Mouse (Mus musculus) forelimb bud, embryonic 11.5 days (tissue): ENCODE data around the gene Ankrd42.
A peak's percentile ranks its signal among the peaks of the same experiment; 100 is the strongest.

Source experiments
- DNase-seq: peaks from one replicate; pipeline ENCODE4 v3.0.0-alpha.2; 2012; ENCODE audit warnings: low read depth, low spot score

Gene Ankrd42

DNA sequence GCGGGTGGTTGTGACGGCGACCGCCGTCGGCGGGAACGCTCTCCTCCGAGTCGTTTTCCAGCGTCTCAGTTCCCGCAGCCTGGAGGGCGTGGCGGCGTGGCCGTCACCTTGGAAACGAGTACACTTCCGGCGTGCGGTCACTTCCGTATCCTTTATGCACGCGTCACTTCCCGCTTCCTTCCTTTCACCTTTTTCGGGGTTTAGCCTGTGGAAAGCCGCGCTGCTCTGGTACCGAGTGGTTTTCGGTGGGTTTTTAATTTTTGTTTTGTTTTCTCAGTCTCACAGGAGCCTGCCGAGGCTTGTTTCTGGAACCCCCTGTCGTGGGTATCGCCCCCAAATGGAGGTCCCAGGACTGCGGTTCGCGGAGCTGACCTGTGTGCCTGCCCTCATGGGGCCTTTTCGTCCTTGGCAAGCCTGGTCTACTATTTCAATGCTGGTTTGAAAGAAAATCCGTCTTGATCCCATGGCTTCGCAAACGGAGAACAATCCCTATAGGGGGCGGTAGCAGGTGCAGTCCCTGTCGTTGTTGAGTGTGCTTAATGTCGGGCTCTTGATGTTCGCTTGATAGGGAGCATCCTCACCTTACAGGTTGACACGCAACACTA, at the start of gene Ankrd42:
Gene Ankrd42 (minus strand): TSS at position 122 of the 605 bp plus-strand sequence.
- DNase-seq = peak; percentile 94

GRCm38 (mm10) chr7:92677346-92677745, 40.4 kb upstream of the Ankrd42 start:
- DNase-seq = no peak

GRCm38 (mm10) chr7:92675131-92675530, 38.2 kb upstream of the Ankrd42 start:
- no peak for DNase-seq

DNA sequence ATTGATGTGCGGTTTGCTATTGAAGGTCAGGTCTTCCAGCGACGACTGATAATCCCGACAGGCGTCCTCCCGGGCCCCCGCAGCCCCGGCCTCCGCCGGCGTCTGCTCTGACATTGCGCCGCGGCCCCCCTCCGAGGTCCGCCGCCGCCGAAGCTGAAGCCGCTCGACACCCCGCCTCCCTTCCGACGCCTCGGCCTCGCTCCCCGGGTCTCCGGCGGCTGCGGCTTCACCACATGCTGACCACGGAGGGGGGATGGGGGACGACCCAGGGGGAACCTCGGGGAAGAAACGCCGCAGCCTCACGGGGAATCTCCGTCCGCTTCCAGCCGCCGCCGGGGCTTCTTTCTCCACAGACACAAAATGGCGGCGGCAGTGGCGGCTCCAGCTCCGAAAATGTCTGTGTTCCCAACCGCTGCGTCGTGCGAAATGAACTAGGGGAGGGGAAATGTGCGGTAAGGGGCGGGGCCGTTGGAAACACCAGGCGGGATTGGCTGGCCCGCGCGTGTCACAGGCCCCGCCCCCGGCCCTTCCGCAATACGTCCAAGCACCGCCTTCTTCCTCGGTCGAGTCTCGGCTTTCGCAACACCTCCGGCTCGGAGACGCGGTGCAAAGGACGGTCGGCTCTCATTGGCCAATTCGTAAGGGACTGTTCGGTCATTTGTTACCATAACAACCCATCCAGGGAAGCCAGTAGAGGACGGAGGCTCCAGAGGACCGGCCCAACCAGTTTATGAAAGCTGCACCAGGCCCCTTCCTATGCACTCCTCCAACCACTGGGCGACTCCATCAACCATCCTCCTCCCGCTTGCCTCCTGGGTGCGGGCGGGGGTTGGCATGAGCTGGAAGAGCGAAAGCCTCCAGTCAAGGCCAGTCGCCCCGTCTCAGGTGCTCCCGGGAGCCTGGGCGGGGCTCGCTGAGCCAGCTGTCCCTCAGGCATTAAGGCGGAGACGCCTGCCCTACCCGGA, 32.8 kb upstream of the Ankrd42 start, which contains the start of gene Pcf11:
Gene Pcf11 (minus strand): TSS at position 428 of the 965 bp plus-strand sequence.
- peak; percentile 99 for DNase-seq

- peak; percentile 33 for DNase-seq
Observed at GRCm38 (mm10) chr7:92668791-92669506, 32.0 kb upstream of the Ankrd42 start.

DNA sequence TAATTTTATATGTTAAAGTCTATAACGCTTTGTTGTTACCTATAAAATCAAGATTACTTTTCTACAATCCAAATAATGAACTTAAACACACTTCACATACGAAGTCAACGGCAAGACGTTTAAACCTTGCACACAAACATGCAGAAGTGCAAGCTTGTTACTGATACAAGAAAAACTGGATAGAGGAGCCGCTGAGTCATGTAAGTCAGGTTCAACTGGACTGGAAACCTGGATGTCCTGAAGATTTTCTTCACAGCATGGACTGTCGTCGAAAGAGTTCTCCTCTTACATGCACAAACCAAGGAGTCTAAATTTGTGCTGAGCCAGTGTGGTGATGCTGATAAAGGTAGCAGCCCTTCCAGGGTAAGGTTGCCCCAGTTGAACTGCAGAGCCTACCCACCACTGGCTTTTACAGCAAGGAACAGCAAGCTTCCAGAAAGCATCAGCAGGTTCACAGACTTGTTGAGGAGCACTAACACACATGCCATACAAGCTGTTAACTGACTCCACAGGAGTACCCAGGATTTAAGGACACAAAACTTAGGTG, 29.4 kb upstream of the Ankrd42 start:
- DNase-seq = no peak

- DNase-seq = no peak
Observed at GRCm38 (mm10) chr7:92658050-92658449, 21.1 kb upstream of the Ankrd42 start.

- no peak for DNase-seq
Observed at GRCm38 (mm10) chr7:92656386-92656785, 19.4 kb upstream of the Ankrd42 start.

GRCm38 (mm10) chr7:92653329-92653728, 16.4 kb upstream of the Ankrd42 start:
- DNase-seq = no peak

GRCm38 (mm10) chr7:92647790-92648189, 10.8 kb upstream of the Ankrd42 start:
- DNase-seq = no peak

- no peak for DNase-seq
Observed at GRCm38 (mm10) chr7:92642358-92642757, 5.4 kb upstream of the Ankrd42 start.

- DNase-seq = no peak
Observed at GRCm38 (mm10) chr7:92638050-92638449, 1.1 kb upstream of the Ankrd42 start.

- DNase-seq = peak; percentile 38
Observed at GRCm38 (mm10) chr7:92636295-92637011, 489 bp downstream of the Ankrd42 start.

GRCm38 (mm10) chr7:92630167-92630566, 6.8 kb downstream of the Ankrd42 start:
- peak; percentile 16 for DNase-seq

DNA sequence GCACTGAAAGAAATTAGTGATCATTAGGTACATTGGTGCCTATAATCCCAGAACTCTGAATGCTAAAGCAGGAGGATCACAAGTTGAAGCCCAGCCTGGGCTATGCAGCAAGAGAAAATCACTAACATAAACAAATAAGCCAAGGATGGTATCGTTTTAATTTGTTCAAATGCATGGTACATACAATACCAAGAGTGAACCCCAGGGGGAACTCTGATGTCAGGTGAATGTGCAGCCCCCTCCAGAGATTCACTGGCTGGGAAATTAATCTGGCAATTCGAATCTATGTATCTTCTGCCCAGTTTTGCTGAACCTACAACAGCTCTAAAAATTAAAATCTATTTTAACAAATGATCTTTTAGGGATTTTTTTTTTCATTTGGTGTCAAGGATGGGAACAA, 12.5 kb downstream of the Ankrd42 start:
- no peak for DNase-seq

DNA sequence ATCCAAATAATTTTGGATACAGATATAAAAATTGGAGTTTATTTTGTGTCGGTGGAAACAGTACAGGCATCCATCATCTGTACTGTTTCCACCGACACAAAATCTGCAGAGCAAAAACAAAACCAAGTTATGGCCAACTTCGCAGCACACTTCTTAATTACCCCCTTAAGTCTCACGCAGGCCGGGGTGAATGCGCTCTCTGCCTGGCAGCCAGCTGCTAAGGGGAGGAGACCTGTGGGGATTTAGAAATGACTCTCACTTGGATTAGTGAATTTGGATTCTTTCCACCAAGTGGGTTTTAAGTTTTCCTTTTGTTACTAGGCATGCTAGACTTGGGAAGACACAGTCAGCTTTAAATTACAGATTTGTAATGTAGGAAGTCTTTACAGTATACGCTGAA, 26.1 kb downstream of the Ankrd42 start:
- DNase-seq = no peak

GRCm38 (mm10) chr7:92604961-92605360, 32.0 kb downstream of the Ankrd42 start:
- no peak for DNase-seq

DNA sequence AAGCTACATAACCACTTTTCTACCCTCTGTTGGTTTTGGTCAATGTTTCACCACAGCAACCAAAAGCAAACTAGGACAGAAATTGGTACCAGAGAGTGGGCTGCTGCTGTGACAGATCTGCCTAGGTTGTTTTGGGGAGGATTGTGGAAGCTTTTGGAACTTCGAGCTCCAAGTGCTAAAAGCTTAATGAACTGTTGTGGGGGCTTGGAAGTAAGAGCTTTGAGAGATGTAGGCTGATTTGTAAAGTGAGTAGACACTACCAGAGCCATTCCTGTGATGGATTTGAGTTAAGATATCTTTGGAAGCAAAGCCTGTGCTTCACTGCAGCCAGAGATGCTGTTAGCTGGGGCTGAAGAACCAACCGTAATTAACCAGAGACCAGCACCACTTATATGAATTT, 46.1 kb downstream of the Ankrd42 start:
- no peak for DNase-seq

GRCm38 (mm10) chr7:92589986-92590385, 47.0 kb downstream of the Ankrd42 start:
- no peak for DNase-seq

GRCm38 (mm10) chr7:92583567-92583966, 53.4 kb downstream of the Ankrd42 start:
- DNase-seq = no peak
